Mouse (Mus musculus) liver, postnatal 0 days (tissue): ENCODE measurements around the gene Prpf6. TPM values are rescaled to one million over a fixed set of nuclear protein-coding genes. Genes with fewer than 3 reads are reported as not detected.

ENCODE experiments used
- ATAC-seq: fragments of 200-750 bp; cut with Nextera tagmentation; 2 replicates; pipeline ENCODE4 v1.8.0; 2017; ENCODE audit warnings: mild to moderate bottlenecking, moderate library complexity
- DNase-seq: peaks from one replicate; pipeline ENCODE4 v3.0.0-alpha.2; 2016
- H3K27ac ChIP-seq: fragments of 300-500 bp; sonication (generic); 2 replicates; pipeline ENCODE4 v1.5.1; 2014; ENCODE audit warnings: antibody characterized with exemption, moderate library complexity, mild to moderate bottlenecking, low read depth
- H3K27me3 ChIP-seq: fragments of 300-500 bp; sonication (generic); 2 replicates; pipeline ENCODE4 v1.6.1; 2014; ENCODE audit warnings: low read length, control low read depth, mixed read lengths; ENCODE audit not compliant: insufficient read depth
- H3K36me3 ChIP-seq: fragments of 300-500 bp; sonication (generic); replicated peaks from 2 replicates; pipeline ENCODE4 v1.6.1; 2014; ENCODE audit warnings: mild to moderate bottlenecking, control low read depth, low read length, moderate library complexity, mixed read lengths; ENCODE audit not compliant: insufficient read depth
- H3K4me1 ChIP-seq: fragments of 300-500 bp; sonication (generic); 2 replicates; pipeline ENCODE4 v1.6.1; 2014; ENCODE audit warnings: antibody characterized with exemption, mild to moderate bottlenecking, control low read depth; ENCODE audit not compliant: insufficient read depth
- H3K4me2 ChIP-seq: fragments of 300-500 bp; sonication (generic); 2 replicates; pipeline ENCODE4 v1.6.1; 2014; ENCODE audit warnings: low read depth, mild to moderate bottlenecking, low read length, moderate library complexity, mixed read lengths
- H3K4me3 ChIP-seq: fragments of 300-500 bp; sonication (generic); 2 replicates; pipeline ENCODE4 v1.5.1; 2014; ENCODE audit warnings: low read depth, low read length
- H3K9ac ChIP-seq: fragments of 300-500 bp; sonication (generic); replicated peaks from 2 replicates; pipeline ENCODE4 v1.6.1; 2014; ENCODE audit warnings: mild to moderate bottlenecking, moderate library complexity
- H3K9me3 ChIP-seq: fragments of 300-500 bp; sonication (generic); 2 replicates; pipeline ENCODE4 v1.6.1; 2016; ENCODE audit warnings: mild to moderate bottlenecking, control low read depth, low read length, mixed read lengths
- CTCF ChIP-seq: sonication (generic); IDR thresholded peaks from 2 replicates; pipeline ENCODE4 v1.5.1; 2016; ENCODE audit warnings: antibody characterized with exemption, low read depth
- EP300 ChIP-seq: IDR thresholded peaks from 2 replicates; pipeline ENCODE4 v1.6.1; 2016; ENCODE audit warnings: antibody characterized with exemption, low read depth, mild to moderate bottlenecking
- WGBS: fragments of 180-500 bp; shearing (Covaris S2); extraction: QIAGEN DNeasy Blood & Tissue Kit; methylation state at CpG from one replicate; pipeline ENCODE4 v1.1.7; 2014; ENCODE audit not compliant: insufficient replicate concordance; 5-methylcytosine and 5-hydroxymethylcytosine counted together
- polyA plus RNA-seq: library from polyadenylated mRNA; unstranded; fragments of >200 nt; fragmentation: Nextera tagmentation; extraction: Ambion mirVana; gene quantifications from 2 replicates; pipeline ENCODE4 v1.2.1, GENCODE M21; 2015

The Prpf6 gene
- polyA plus RNA-seq, 1 experiment from 2014 or later: 17.5 TPM

DNA sequence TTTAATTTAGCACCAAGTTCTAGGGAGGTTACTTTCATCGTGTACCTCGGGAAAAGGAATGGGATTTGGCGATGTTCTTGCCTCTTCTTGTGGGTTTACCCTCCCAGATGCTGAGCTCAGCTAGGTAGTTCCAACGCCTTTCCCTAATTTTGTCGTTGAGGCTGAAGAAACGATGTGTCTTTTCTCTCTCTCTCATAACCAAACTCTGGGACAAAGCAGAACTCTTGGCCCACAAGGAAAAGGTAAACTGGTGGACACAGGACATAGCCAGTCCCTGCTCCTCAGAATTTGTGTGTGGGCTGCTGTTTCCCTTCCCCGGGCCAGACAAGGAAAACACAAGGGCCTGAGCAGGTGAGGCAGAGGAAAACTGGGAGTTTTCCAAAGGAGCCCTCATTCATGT, 80.3 kb downstream of the Prpf6 start:
- 34% methylated on average over 7 of the region's 7 CpGs for WGBS
- Histone ChIP-seq H3K27me3 (peaks cover 41% of the 10 kb centered on the region), H3K4me3 (no peak overlapping the region), H3K4me1 (peaks cover 8% of the 10 kb centered on the region), H3K9ac (no peak overlapping the region), H3K27ac (no peak overlapping the region), H3K36me3 (no peaks in the 10 kb centered on the region), H3K9me3 (no peaks in the 10 kb centered on the region), H3K4me2 (no peak overlapping the region)
- no peak for DNase-seq
- no peak for ATAC-seq
- TF ChIP-seq CTCF: no peak
- no peak for TF ChIP-seq EP300

DNA sequence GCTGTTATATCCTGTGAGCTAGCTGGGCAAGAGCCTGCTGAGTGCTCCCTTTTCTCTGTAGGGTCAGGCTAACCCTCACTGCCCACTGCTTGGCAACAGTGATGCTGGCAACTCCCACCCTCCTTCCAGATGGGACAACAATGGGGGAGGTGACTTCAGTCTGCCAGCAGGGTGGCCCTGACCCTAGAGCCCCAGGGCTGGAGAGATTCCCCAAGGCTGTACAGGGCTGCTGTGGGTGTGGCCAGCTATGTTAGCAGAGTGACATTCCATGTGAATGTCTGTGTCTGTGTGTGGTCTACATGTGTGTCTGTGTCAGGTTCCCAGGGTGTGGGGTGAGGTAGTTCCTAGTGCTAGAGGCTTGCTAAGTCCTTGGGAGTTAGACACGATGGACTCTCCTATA, 81.8 kb downstream of the Prpf6 start:
- TF ChIP-seq CTCF: no peak
- no peak for TF ChIP-seq EP300
- no peaks in the 10 kb centered on the region for H3K9me3 ChIP-seq
- H3K4me1 ChIP-seq: peaks cover 8% of the 10 kb centered on the region
- peaks cover 41% of the 10 kb centered on the region for H3K27me3 ChIP-seq
- H3K9ac ChIP-seq: no peak overlapping the region
- H3K4me2 ChIP-seq: no peak overlapping the region
- WGBS: 65% methylated on average over 1 of the region's 1 CpGs
- DNase-seq: no peak
- ATAC-seq: no peak
- no peak overlapping the region for H3K4me3 ChIP-seq
- H3K36me3 ChIP-seq: no peaks in the 10 kb centered on the region
- no peak overlapping the region for H3K27ac ChIP-seq

GRCm38 (mm10) chr2:181674934-181675333, 83.3 kb downstream of the Prpf6 start:
- Histone ChIP-seq H3K4me2 (no peak overlapping the region), H3K36me3 (no peaks in the 10 kb centered on the region), H3K4me1 (peaks cover 10% of the 10 kb centered on the region), H3K27ac (no peak overlapping the region), H3K27me3 (peaks cover 35% of the 10 kb centered on the region), H3K9me3 (no peaks in the 10 kb centered on the region), H3K9ac (no peak overlapping the region), H3K4me3 (no peak overlapping the region)
- DNase-seq: no peak
- no peak for ATAC-seq
- WGBS: 74% methylated on average over 4 of the region's 4 CpGs
- TF ChIP-seq CTCF: no peak
- TF ChIP-seq EP300: no peak

DNA sequence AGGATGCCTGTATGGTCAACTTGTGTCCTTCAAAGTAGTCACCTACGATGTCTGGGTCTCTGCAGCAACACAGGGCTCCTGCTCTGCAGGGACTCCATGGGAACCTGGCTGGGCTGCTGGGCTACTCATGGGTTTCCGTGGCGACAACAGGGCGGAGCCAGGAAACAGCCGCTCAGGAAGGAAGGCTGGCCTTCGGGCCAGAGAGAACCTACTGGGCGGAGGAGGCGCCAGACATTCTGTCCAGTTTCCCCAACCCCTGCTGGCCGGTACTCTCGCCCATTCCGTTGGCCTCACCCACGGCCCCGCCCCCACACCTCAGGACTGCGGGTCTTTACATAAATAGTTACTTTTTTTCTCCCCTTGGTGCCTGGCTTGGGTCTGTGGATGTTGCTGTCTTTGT, 83.8 kb downstream of the Prpf6 start:
- Histone ChIP-seq H3K4me1 (peaks cover 13% of the 10 kb centered on the region), H3K4me3 (no peak overlapping the region), H3K9me3 (no peaks in the 10 kb centered on the region), H3K27me3 (peaks cover 30% of the 10 kb centered on the region), H3K9ac (no peak overlapping the region), H3K27ac (no peak overlapping the region), H3K36me3 (no peaks in the 10 kb centered on the region), H3K4me2 (peak overlapping the region; percentile 49)
- WGBS: under 1% methylated on average over 14 of the region's 14 CpGs
- ATAC-seq (no peak), DNase-seq (peak; percentile 48)
- TF ChIP-seq CTCF (no peak), EP300 (no peak)

- Histone ChIP-seq H3K27me3 (peaks cover 20% of the 10 kb centered on the region), H3K27ac (peak overlapping the region; percentile 9; the same call in 1 of the 2 replicates), H3K36me3 (no peaks in the 10 kb centered on the region), H3K9ac (no peak overlapping the region), H3K4me3 (no peak overlapping the region), H3K4me2 (no peak overlapping the region), H3K4me1 (peaks cover 17% of the 10 kb centered on the region), H3K9me3 (no peaks in the 10 kb centered on the region)
- TF ChIP-seq CTCF: peak; percentile 26; the same call in 1 of the 2 replicates
- no peak for TF ChIP-seq EP300
- DNase-seq (no peak), ATAC-seq (no peak)
- WGBS: 31% methylated on average over 2 of the region's 2 CpGs
Measured at GRCm38 (mm10) chr2:181676424-181676823, 84.8 kb downstream of the Prpf6 start.

GRCm38 (mm10) chr2:181677096-181677754, 85.6 kb downstream of the Prpf6 start:
- peak; percentile 27 for TF ChIP-seq CTCF
- no peak for TF ChIP-seq EP300
- WGBS: 67% methylated on average over 5 of the region's 5 CpGs
- no peak overlapping the region for H3K4me2 ChIP-seq
- peaks cover 17% of the 10 kb centered on the region for H3K4me1 ChIP-seq
- H3K27me3 ChIP-seq: peaks cover 12% of the 10 kb centered on the region
- ATAC-seq (no peak), DNase-seq (no peak)
- H3K9ac ChIP-seq: no peak overlapping the region
- no peaks in the 10 kb centered on the region for H3K9me3 ChIP-seq
- no peak overlapping the region for H3K4me3 ChIP-seq
- 0 out of 2 replicates have a peak overlapping the region, but pooled peaks have one; percentile 34 for H3K27ac ChIP-seq
- no peaks in the 10 kb centered on the region for H3K36me3 ChIP-seq

GRCm38 (mm10) chr2:181677755-181678098, 86.1 kb downstream of the Prpf6 start:
- Histone ChIP-seq H3K9ac (no peak overlapping the region), H3K4me3 (no peak overlapping the region), H3K4me1 (peaks cover 17% of the 10 kb centered on the region), H3K9me3 (no peaks in the 10 kb centered on the region), H3K4me2 (no peak overlapping the region), H3K27me3 (peaks cover 7% of the 10 kb centered on the region; the same call in 1 of the 2 replicates), H3K36me3 (no peaks in the 10 kb centered on the region), H3K27ac (0 out of 2 replicates have a peak overlapping the region, but pooled peaks have one; percentile 34)
- no peak for TF ChIP-seq EP300
- no peak for TF ChIP-seq CTCF
- DNase-seq: no peak
- ATAC-seq: no peak
- 41% methylated on average over 3 of the region's 3 CpGs for WGBS
